Mouse (Mus musculus) ES-E14 (cell line): ENCODE data around the gene Tef.

Experiments
- ZC3H11A ChIP-seq: IDR thresholded peaks from 2 replicates; pipeline ENCODE4 v1.6.1; 2012; ENCODE audit warnings: low read depth, mild to moderate bottlenecking, inconsistent platforms, low read length, borderline replicate concordance
- ZNF384 ChIP-seq: IDR thresholded peaks from 2 replicates; pipeline ENCODE4 v1.6.1; 2012; ENCODE audit warnings: low read depth, low read length, inconsistent platforms

DNA sequence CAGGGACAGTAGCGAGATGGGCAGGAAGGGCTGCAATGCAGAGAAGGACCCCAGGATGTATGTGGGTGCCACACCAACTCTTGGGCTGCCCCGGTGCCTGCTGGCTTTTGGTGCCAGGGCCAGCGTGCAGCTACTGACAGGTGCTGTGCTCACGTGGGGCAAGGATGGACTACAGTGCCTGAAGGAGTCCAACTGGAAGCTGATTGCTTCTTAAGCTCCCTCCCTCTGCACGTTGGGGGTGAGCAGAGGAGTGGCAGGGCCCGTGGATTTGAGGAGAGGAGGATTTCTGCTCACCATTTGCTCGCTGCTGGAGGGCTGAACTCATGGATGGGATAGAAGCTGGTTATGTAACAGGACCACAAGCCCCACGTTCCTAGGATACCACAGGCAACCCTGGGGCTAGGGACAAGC, 725 bp downstream of the Tef start:
- TF ChIP-seq ZC3H11A = no peak
- no peak for TF ChIP-seq ZNF384
